Mouse (Mus musculus): ENCODE measurements at regions not wholly inside any gene's neighbourhood (a gene's known extent, or its start where the extent isn't known, plus 50 kb on each side); places are given as distances from the start of the nearest gene placed in this dataset.
"Not testable (repeated sequence)": the region's sequence is repeated elsewhere in the genome, so short reads cannot be mapped to it uniquely, and the experiment has no call there.

DNA sequence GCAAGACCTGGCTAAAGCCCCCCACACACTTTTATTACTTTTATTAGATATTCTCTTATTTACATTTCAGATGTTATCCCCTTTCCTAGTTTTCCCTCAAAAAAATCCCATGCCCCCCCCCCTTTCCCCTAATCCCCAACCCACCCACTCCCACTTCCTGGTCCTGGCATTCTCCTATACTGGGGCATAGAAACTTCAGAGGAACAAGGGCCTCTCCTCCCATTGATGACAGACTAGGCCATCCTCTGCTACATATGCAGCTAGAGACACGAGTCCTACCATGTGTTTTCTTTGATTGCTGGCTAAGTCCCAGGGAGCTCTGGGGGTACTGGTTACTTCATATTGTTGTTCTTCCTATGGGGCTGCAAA, 116.8 kb downstream of the Rfpl4b start:
- 75% methylated on average over 1 of the region's 1 CpGs for WGBS
- not testable (repeated sequence) for H3K27me3 ChIP-seq (ENCODE audit: control insufficient read depth, insufficient read depth, low read length); H3K36me3 ChIP-seq (ENCODE audit: control insufficient read depth, insufficient read depth, low read length); H3K4me3 ChIP-seq (ENCODE audit: low read depth, low read length); H3K4me1 ChIP-seq (ENCODE audit: control insufficient read depth, insufficient read depth, insufficient read length, low read length); H3K27ac ChIP-seq (ENCODE audit: insufficient read depth, low read depth, low read length)

DNA sequence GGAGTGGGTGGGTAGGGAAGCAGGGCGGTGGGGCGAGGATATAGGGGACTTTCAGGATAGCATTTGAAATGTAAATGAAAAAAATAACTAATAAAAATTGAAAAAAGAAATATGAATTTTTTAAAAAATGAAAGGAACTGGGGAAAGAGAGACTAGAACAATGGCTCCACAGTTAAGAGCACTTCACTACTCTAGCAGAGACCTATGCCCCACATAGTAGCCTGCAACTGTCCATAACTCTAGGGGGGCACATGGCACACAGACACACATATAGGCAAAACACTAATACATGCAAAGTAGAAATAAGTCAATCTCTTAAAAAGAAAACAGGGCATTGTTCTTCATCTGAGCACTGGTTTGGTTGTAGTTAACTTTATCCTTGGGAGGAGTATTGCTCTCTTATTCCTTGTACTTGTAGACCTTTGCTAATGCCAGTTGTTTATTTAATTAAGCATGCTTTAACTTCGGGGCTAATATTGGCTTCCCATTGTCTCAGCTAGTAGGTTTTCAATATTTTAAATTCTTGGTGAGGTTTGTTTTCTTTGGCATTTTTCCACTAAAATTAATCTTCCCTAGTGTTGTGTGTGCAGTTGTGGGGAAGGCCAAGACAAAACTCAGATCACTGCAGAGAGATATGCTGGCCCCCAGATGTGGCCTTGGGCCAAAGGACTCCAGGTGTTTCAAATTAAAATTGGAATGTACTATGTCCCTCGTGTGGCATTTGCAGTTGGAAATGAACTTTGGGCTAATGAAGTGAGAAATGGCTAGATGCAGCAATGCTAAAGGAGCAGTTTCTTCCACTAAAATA, 117.4 kb downstream of the Rfpl4b start:
- Histone ChIP-seq H3K4me1 (ENCODE audit: control insufficient read depth, insufficient read depth, insufficient read length, low read length) (no peaks in the 10 kb centered on the region), H3K27ac (ENCODE audit: insufficient read depth, low read depth, low read length) (no peak overlapping the region), H3K4me3 (ENCODE audit: low read depth, low read length) (no peak overlapping the region), H3K27me3 (ENCODE audit: control insufficient read depth, insufficient read depth, low read length) (no peaks in the 10 kb centered on the region), H3K36me3 (ENCODE audit: control insufficient read depth, insufficient read depth, low read length) (no peaks in the 10 kb centered on the region)
- TF ChIP-seq CTCF (IDR thresholded peaks at IDR 0.05; ENCODE audit: extremely low read depth, insufficient read length, insufficient replicate concordance, low read depth, low read length) (no peak), POLR2A (IDR thresholded peaks at IDR 0.05; ENCODE audit: low read depth, low read length) (no peak)
- WGBS, result 76% methylated on average over 4 of the region's 4 CpGs

DNA sequence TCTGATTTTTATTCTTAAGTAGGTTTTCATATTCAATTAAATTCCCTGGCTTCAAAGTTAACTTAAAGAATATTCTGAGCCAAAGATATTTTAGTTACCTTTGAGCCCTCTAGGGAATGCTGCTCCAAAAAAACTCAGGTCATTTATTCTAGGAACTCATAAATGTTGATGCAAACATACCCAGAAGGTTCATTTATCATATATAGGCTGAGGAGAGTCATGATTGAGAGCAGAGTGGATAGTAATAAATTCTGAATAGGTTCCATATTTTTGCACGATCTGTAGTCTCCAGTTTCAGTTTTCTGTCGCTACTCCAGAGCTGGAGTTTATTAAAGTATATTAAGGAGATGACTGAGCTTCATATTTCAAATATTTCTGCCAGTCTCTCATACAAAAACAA, 144.1 kb downstream of the Rfpl4b start:
- no peaks in the 10 kb centered on the region for H3K36me3 ChIP-seq (ENCODE audit: control insufficient read depth, insufficient read depth, low read length)
- no peak overlapping the region for H3K27ac ChIP-seq (ENCODE audit: insufficient read depth, low read depth, low read length)
- no peak overlapping the region for H3K4me3 ChIP-seq (ENCODE audit: low read depth, low read length)
- H3K27me3 ChIP-seq (ENCODE audit: control insufficient read depth, insufficient read depth, low read length), result no peaks in the 10 kb centered on the region
- TF ChIP-seq CTCF (IDR thresholded peaks at IDR 0.05; ENCODE audit: extremely low read depth, insufficient read length, insufficient replicate concordance, low read depth, low read length) (no peak), POLR2A (IDR thresholded peaks at IDR 0.05; ENCODE audit: low read depth, low read length) (no peak)
- 77% methylated on average over 2 of the region's 2 CpGs for WGBS
- no peaks in the 10 kb centered on the region for H3K4me1 ChIP-seq (ENCODE audit: control insufficient read depth, insufficient read depth, insufficient read length, low read length)

DNA sequence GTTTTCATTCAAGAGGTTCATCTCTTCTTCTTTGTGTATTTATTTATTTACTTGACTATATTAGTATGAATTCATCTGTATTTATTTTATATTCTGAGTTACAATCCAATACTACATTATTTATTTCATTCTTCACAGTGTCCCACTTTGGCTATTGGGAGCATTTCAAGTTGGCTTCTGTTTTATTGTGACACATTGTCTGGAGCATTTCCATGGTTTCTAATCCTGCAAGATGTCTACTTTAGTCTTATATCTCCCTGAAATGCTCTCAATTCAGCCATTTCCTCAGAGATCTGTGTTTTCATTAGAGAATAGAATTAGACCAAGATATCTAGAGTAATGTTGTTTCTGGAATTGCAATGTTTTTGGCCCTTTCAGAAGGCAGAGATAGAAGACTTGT, 153.0 kb downstream of the Rfpl4b start:
- Histone ChIP-seq H3K27ac (ENCODE audit: insufficient read depth, low read depth, low read length) (no peak overlapping the region), H3K27me3 (ENCODE audit: control insufficient read depth, insufficient read depth, low read length) (no peaks in the 10 kb centered on the region), H3K36me3 (ENCODE audit: control insufficient read depth, insufficient read depth, low read length) (no peaks in the 10 kb centered on the region), H3K4me1 (ENCODE audit: control insufficient read depth, insufficient read depth, insufficient read length, low read length) (no peaks in the 10 kb centered on the region), H3K4me3 (ENCODE audit: low read depth, low read length) (no peak overlapping the region)
- TF ChIP-seq POLR2A (IDR thresholded peaks at IDR 0.05; ENCODE audit: low read depth, low read length) (no peak), CTCF (IDR thresholded peaks at IDR 0.05; ENCODE audit: extremely low read depth, insufficient read length, insufficient replicate concordance, low read depth, low read length) (no peak)

DNA sequence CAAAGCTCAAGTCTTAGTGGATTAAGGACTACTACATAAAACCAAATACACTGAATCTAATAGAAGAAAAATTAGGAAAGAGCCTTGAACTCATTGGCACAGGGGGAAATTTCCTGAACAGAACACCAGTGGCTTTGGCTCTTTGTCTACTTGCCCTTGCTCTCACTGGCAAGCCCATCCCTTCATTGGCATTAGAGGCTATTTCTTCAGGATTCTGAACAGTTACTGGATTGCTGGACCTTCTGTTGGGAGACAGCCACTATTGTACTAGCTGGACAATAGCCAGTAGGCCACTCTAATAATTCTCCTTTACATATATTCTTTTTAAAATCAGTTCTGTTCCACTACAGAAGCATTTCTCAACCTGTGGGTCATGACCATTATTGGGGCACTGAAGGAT, 153.7 kb downstream of the Rfpl4b start:
- no peaks in the 10 kb centered on the region for H3K4me1 ChIP-seq (ENCODE audit: control insufficient read depth, insufficient read depth, insufficient read length, low read length)
- TF ChIP-seq POLR2A (IDR thresholded peaks at IDR 0.05; ENCODE audit: low read depth, low read length) (no peak), CTCF (IDR thresholded peaks at IDR 0.05; ENCODE audit: extremely low read depth, insufficient read length, insufficient replicate concordance, low read depth, low read length) (no peak)
- no peaks in the 10 kb centered on the region for H3K36me3 ChIP-seq (ENCODE audit: control insufficient read depth, insufficient read depth, low read length)
- no peak overlapping the region for H3K4me3 ChIP-seq (ENCODE audit: low read depth, low read length)
- no peaks in the 10 kb centered on the region for H3K27me3 ChIP-seq (ENCODE audit: control insufficient read depth, insufficient read depth, low read length)
- H3K27ac ChIP-seq (ENCODE audit: insufficient read depth, low read depth, low read length), result no peak overlapping the region

DNA sequence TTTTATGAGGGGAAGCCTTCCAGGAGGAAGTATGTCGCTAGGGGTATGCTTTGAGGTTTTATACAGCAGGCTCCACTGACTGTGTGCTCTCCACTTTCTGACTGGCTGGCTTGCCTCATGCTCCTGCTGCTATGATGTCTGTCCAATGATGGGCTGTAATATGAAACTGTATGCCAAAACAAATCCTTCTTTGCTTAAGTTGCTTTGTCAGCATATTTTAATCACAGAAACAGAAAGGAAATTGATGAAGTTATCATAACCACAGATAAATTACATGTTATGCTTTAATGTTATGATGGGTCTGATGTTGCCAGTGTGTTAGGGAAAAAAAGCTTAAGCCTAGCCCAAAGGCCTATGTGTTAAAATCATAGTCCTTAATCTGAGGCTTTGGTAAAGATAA, 185.9 kb downstream of the Rfpl4b start:
- H3K36me3 ChIP-seq (ENCODE audit: control insufficient read depth, insufficient read depth, low read length), result no peaks in the 10 kb centered on the region
- H3K4me3 ChIP-seq (ENCODE audit: low read depth, low read length), result no peak overlapping the region
- H3K27me3 ChIP-seq (ENCODE audit: control insufficient read depth, insufficient read depth, low read length), result no peaks in the 10 kb centered on the region
- no peak for TF ChIP-seq POLR2A (IDR thresholded peaks at IDR 0.05; ENCODE audit: low read depth, low read length)
- no peak for TF ChIP-seq CTCF (IDR thresholded peaks at IDR 0.05; ENCODE audit: extremely low read depth, insufficient read length, insufficient replicate concordance, low read depth, low read length)
- H3K27ac ChIP-seq (ENCODE audit: insufficient read depth, low read depth, low read length), result no peak overlapping the region
- 63% methylated on average over 1 of the region's 1 CpGs for WGBS
- H3K4me1 ChIP-seq (ENCODE audit: control insufficient read depth, insufficient read depth, insufficient read length, low read length), result no peaks in the 10 kb centered on the region

DNA sequence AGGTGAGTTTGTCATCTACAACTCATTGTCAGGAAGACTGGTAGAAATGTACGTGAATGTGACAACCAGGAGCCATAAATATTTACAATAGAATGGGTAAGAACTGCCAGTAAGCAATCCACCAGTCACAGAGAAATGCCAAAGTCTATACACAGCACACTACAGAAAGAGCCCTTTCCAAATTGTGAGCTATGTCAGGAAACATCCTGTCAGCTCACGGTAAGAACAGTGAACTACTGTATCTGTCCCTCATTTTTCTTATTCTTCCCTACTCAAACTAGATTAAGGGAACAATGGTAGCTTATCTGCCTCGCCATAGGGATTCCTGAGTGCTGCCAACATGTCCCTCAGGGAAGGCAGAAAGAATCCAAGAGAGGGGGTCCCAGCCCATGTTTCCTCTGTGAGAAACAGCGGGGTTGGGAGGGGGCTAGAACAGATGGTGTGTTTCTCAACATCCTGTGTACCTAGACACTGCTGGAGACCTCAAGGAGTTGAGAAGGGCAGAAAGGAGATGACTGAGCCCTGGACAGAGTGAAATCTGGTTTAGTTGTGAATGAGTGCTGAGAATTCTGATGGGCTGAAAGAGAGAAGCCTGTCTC, 191.6 kb downstream of the Rfpl4b start:
- Histone ChIP-seq H3K36me3 (ENCODE audit: control insufficient read depth, insufficient read depth, low read length) (no peaks in the 10 kb centered on the region), H3K27me3 (ENCODE audit: control insufficient read depth, insufficient read depth, low read length) (no peaks in the 10 kb centered on the region), H3K27ac (ENCODE audit: insufficient read depth, low read depth, low read length) (no peak overlapping the region), H3K4me1 (ENCODE audit: control insufficient read depth, insufficient read depth, insufficient read length, low read length) (no peaks in the 10 kb centered on the region), H3K4me3 (ENCODE audit: low read depth, low read length) (no peak overlapping the region)
- TF ChIP-seq CTCF (IDR thresholded peaks at IDR 0.05; ENCODE audit: extremely low read depth, insufficient read length, insufficient replicate concordance, low read depth, low read length) (no peak), POLR2A (IDR thresholded peaks at IDR 0.05; ENCODE audit: low read depth, low read length) (no peak)
- 64% methylated on average over 4 of the region's 4 CpGs for WGBS
